Mouse (Mus musculus): ENCODE measurements around the gene Cpa2. TPM values are rescaled to one million over a fixed set of nuclear protein-coding genes. Genes with fewer than 3 reads are reported as not detected.
A peak's percentile ranks its signal among the peaks of the same experiment; 100 is the strongest.

The Cpa2 gene
- polyA plus RNA-seq, 1 experiment from 2014 or later: 15.9 TPM

- Histone ChIP-seq H3K36me3 (ENCODE audit: insufficient read depth, low read length) (no peaks in the 10 kb centered on the region), H3K4me3 (ENCODE audit: low read length) (no peak overlapping the region), H3K27ac (ENCODE audit: low read length) (peak overlapping the region; percentile 15; the same call in 1 of the 2 replicates), H3K9me3 (ENCODE audit: low read length) (peaks cover 7% of the 10 kb centered on the region; the same call in 1 of the 2 replicates), H3K27me3 (ENCODE audit: insufficient read depth, low read length) (no peaks in the 10 kb centered on the region), H3K4me1 (ENCODE audit: insufficient read depth, low read length) (peaks cover 46% of the 10 kb centered on the region), H3K4me2 (replicated peaks; ENCODE audit: low read depth, low read length) (no peak overlapping the region), H3K9ac (replicated peaks; ENCODE audit: low read length) (no peak overlapping the region)
- ATAC-seq (ENCODE audit: low FRiP score, low TSS enrichment): no peak
- 70% methylated on average over 7 of the region's 7 CpGs for WGBS
Observed at GRCm38 (mm10) chr6:30553381-30554010, 12.1 kb downstream of the Cpa2 start.

GRCm38 (mm10) chr6:30554092-30554491 is 12.7 kb downstream of the Cpa2 start:
- Histone ChIP-seq H3K4me2 (replicated peaks; ENCODE audit: low read depth, low read length) (no peak overlapping the region), H3K27ac (ENCODE audit: low read length) (peak overlapping the region; percentile 15; the same call in 1 of the 2 replicates), H3K9ac (replicated peaks; ENCODE audit: low read length) (no peak overlapping the region), H3K4me1 (ENCODE audit: insufficient read depth, low read length) (peaks cover 40% of the 10 kb centered on the region), H3K36me3 (ENCODE audit: insufficient read depth, low read length) (no peaks in the 10 kb centered on the region), H3K27me3 (ENCODE audit: insufficient read depth, low read length) (no peaks in the 10 kb centered on the region), H3K4me3 (ENCODE audit: low read length) (no peak overlapping the region), H3K9me3 (ENCODE audit: low read length) (peaks cover 7% of the 10 kb centered on the region; the same call in 1 of the 2 replicates)
- ATAC-seq (ENCODE audit: low FRiP score, low TSS enrichment): no peak
- 55% methylated on average over 5 of the region's 5 CpGs for WGBS

- Histone ChIP-seq H3K4me3 (ENCODE audit: low read length) (no peak overlapping the region), H3K36me3 (ENCODE audit: insufficient read depth, low read length) (no peaks in the 10 kb centered on the region), H3K9ac (replicated peaks; ENCODE audit: low read length) (no peak overlapping the region), H3K4me2 (replicated peaks; ENCODE audit: low read depth, low read length) (no peak overlapping the region), H3K9me3 (ENCODE audit: low read length) (peaks cover 7% of the 10 kb centered on the region; the same call in 1 of the 2 replicates), H3K27ac (ENCODE audit: low read length) (no peak overlapping the region), H3K27me3 (ENCODE audit: insufficient read depth, low read length) (no peaks in the 10 kb centered on the region), H3K4me1 (ENCODE audit: insufficient read depth, low read length) (peaks cover 34% of the 10 kb centered on the region)
- 67% methylated on average over 5 of the region's 5 CpGs for WGBS
- no peak; the same call in 1 of the 2 replicates for ATAC-seq (ENCODE audit: low FRiP score, low TSS enrichment)
Observed at GRCm38 (mm10) chr6:30554621-30555170, 13.3 kb downstream of the Cpa2 start.

- Histone ChIP-seq H3K4me2 (replicated peaks; ENCODE audit: low read depth, low read length) (no peak overlapping the region), H3K27me3 (ENCODE audit: insufficient read depth, low read length) (no peaks in the 10 kb centered on the region), H3K9ac (replicated peaks; ENCODE audit: low read length) (no peak overlapping the region), H3K27ac (ENCODE audit: low read length) (no peak overlapping the region), H3K36me3 (ENCODE audit: insufficient read depth, low read length) (no peaks in the 10 kb centered on the region), H3K4me3 (ENCODE audit: low read length) (no peak overlapping the region), H3K9me3 (ENCODE audit: low read length) (0 out of 2 replicates have a peak, but pooled peaks cover under 1% of the 10 kb centered on the region), H3K4me1 (ENCODE audit: insufficient read depth, low read length) (peaks cover 30% of the 10 kb centered on the region)
- 21% methylated on average over 7 of the region's 9 CpGs for WGBS
- ATAC-seq (ENCODE audit: low FRiP score, low TSS enrichment): no peak
Observed at GRCm38 (mm10) chr6:30556080-30556479, 14.7 kb downstream of the Cpa2 start.

GRCm38 (mm10) chr6:30559726-30560125 is 18.3 kb downstream of the Cpa2 start:
- ATAC-seq (ENCODE audit: low FRiP score, low TSS enrichment): no peak
- Histone ChIP-seq H3K4me3 (ENCODE audit: low read length) (no peak overlapping the region), H3K27me3 (ENCODE audit: insufficient read depth, low read length) (no peaks in the 10 kb centered on the region), H3K9ac (replicated peaks; ENCODE audit: low read length) (no peak overlapping the region), H3K9me3 (ENCODE audit: low read length) (no peaks in the 10 kb centered on the region), H3K36me3 (ENCODE audit: insufficient read depth, low read length) (no peaks in the 10 kb centered on the region), H3K27ac (ENCODE audit: low read length) (no peak overlapping the region), H3K4me2 (replicated peaks; ENCODE audit: low read depth, low read length) (no peak overlapping the region), H3K4me1 (ENCODE audit: insufficient read depth, low read length) (no peaks in the 10 kb centered on the region)
- WGBS: 50% methylated on average over 1 of the region's 1 CpGs

GRCm38 (mm10) chr6:30562132-30562531 is 20.8 kb downstream of the Cpa2 start:
- 80% methylated on average over 4 of the region's 4 CpGs for WGBS
- Histone ChIP-seq H3K36me3 (ENCODE audit: insufficient read depth, low read length) (no peaks in the 10 kb centered on the region), H3K9me3 (ENCODE audit: low read length) (no peaks in the 10 kb centered on the region), H3K4me2 (replicated peaks; ENCODE audit: low read depth, low read length) (no peak overlapping the region), H3K27ac (ENCODE audit: low read length) (no peak overlapping the region), H3K4me1 (ENCODE audit: insufficient read depth, low read length) (no peaks in the 10 kb centered on the region), H3K27me3 (ENCODE audit: insufficient read depth, low read length) (no peaks in the 10 kb centered on the region), H3K9ac (replicated peaks; ENCODE audit: low read length) (no peak overlapping the region), H3K4me3 (ENCODE audit: low read length) (no peak overlapping the region)
- ATAC-seq (ENCODE audit: low FRiP score, low TSS enrichment): no peak

- Histone ChIP-seq H3K4me3 (ENCODE audit: low read length) (no peak overlapping the region), H3K9ac (replicated peaks; ENCODE audit: low read length) (no peak overlapping the region), H3K27me3 (ENCODE audit: insufficient read depth, low read length) (no peaks in the 10 kb centered on the region), H3K36me3 (ENCODE audit: insufficient read depth, low read length) (no peaks in the 10 kb centered on the region), H3K9me3 (ENCODE audit: low read length) (no peaks in the 10 kb centered on the region), H3K27ac (ENCODE audit: low read length) (no peak overlapping the region), H3K4me2 (replicated peaks; ENCODE audit: low read depth, low read length) (no peak overlapping the region), H3K4me1 (ENCODE audit: insufficient read depth, low read length) (no peaks in the 10 kb centered on the region)
- 63% methylated on average over 6 of the region's 6 CpGs for WGBS
- ATAC-seq (ENCODE audit: low FRiP score, low TSS enrichment): no peak
Observed at GRCm38 (mm10) chr6:30563575-30563974, 22.2 kb downstream of the Cpa2 start.

- Histone ChIP-seq H3K27me3 (ENCODE audit: insufficient read depth, low read length) (no peaks in the 10 kb centered on the region), H3K27ac (ENCODE audit: low read length) (no peak overlapping the region), H3K4me3 (ENCODE audit: low read length) (no peak overlapping the region), H3K36me3 (ENCODE audit: insufficient read depth, low read length) (no peaks in the 10 kb centered on the region), H3K9me3 (ENCODE audit: low read length) (no peaks in the 10 kb centered on the region), H3K9ac (replicated peaks; ENCODE audit: low read length) (no peak overlapping the region), H3K4me1 (ENCODE audit: insufficient read depth, low read length) (no peaks in the 10 kb centered on the region), H3K4me2 (replicated peaks; ENCODE audit: low read depth, low read length) (no peak overlapping the region)
- no peak for ATAC-seq (ENCODE audit: low FRiP score, low TSS enrichment)
- 87% methylated on average over 6 of the region's 6 CpGs for WGBS
Observed at GRCm38 (mm10) chr6:30564051-30564450, 22.7 kb downstream of the Cpa2 start.

- ATAC-seq (ENCODE audit: low FRiP score, low TSS enrichment): no peak
- no peaks in the 10 kb centered on the region for H3K9me3 ChIP-seq (ENCODE audit: low read length)
- no peak within 1 kb of the TSS for H3K4me3 ChIP-seq (ENCODE audit: low read length)
- H3K4me1 ChIP-seq (ENCODE audit: insufficient read depth, low read length): peaks cover 5% of the 10 kb centered on the region; the same call in 1 of the 2 replicates
- 68% methylated on average over 5 of the region's 5 CpGs for WGBS
- H3K4me2 ChIP-seq (replicated peaks; ENCODE audit: low read depth, low read length): no peak within 1 kb of the TSS
- no peaks in the 10 kb centered on the region for H3K27me3 ChIP-seq (ENCODE audit: insufficient read depth, low read length)
- H3K27ac ChIP-seq (ENCODE audit: low read length): no peak within 1 kb of the TSS
- H3K36me3 ChIP-seq (ENCODE audit: insufficient read depth, low read length): no peaks in the 10 kb centered on the region
- H3K9ac ChIP-seq (replicated peaks; ENCODE audit: low read length): no peak within 1 kb of the TSS
Observed at GRCm38 (mm10) chr6:30568069-30568468, 26.7 kb downstream of the Cpa2 start, which contains the start of gene Cpa4. Gene Cpa4, plus strand, starts transcription at chr6:30568369.

GRCm38 (mm10) chr6:30569331-30569730 is 27.9 kb downstream of the Cpa2 start:
- no peak overlapping the region for H3K4me2 ChIP-seq (replicated peaks; ENCODE audit: low read depth, low read length)
- 84% methylated on average over 10 of the region's 10 CpGs for WGBS
- H3K4me1 ChIP-seq (ENCODE audit: insufficient read depth, low read length): peaks cover 5% of the 10 kb centered on the region; the same call in 1 of the 2 replicates
- no peak overlapping the region for H3K27ac ChIP-seq (ENCODE audit: low read length)
- no peak for ATAC-seq (ENCODE audit: low FRiP score, low TSS enrichment)
- no peaks in the 10 kb centered on the region for H3K36me3 ChIP-seq (ENCODE audit: insufficient read depth, low read length)
- H3K9ac ChIP-seq (replicated peaks; ENCODE audit: low read length): no peak overlapping the region
- H3K9me3 ChIP-seq (ENCODE audit: low read length): no peaks in the 10 kb centered on the region
- H3K4me3 ChIP-seq (ENCODE audit: low read length): no peak overlapping the region
- H3K27me3 ChIP-seq (ENCODE audit: insufficient read depth, low read length): no peaks in the 10 kb centered on the region
